Mouse (Mus musculus) Patski (cell line): ENCODE results near the gene Bhlhe41. TPM values are rescaled to one million over a fixed set of nuclear protein-coding genes. Genes with fewer than 3 reads are reported as not detected.

Experiments
- ATAC-seq: fragments of 100-300 bp; one replicate; pipeline ENCODE4 v1.8.0; 2021
- CTCF ChIA-PET: fragments of 350-600 bp; sonication (Branson Sonifier 250); formaldehyde crosslinking; loops from one replicate; lab custom pipeline; 2022; ENCODE audit warnings: inconsistent platforms; lab: Charles Lee
- POLR2A ChIA-PET: fragments of 350-600 bp; sonication (Branson Sonifier 250); formaldehyde crosslinking; loops from one replicate; lab custom pipeline; 2022; ENCODE audit warnings: antibody characterized with exemption, inconsistent platforms; lab: Charles Lee
- DNase-seq: peaks from one replicate; pipeline ENCODE4 v3.0.0-alpha.2; 2011; ENCODE audit warnings: low read depth, low spot score
- H3K27me3 ChIP-seq: fragments of 371-371 bp; one replicate; pipeline ENCODE4 v1.5.1; 2021
- CTCF ChIP-seq: fragments of 100-300 bp; IDR thresholded peaks from one replicate; pipeline ENCODE4 v1.5.1; 2021
- in situ Hi-C: fragments of 300-500 bp; cut with MboI; formaldehyde crosslinking; loops from 3 replicates; pipeline ENCODE4 v1.11.1; 2018; ENCODE audit warnings: low pct_unique_long_range_greater_than_20kb, mixed read lengths
- polyA plus RNA-seq: library from polyadenylated mRNA; unstranded; gene quantifications from one replicate; pipeline ENCODE4 v1.2.3, GENCODE M21; 2021

The Bhlhe41 gene
- polyA plus RNA-seq, 1 experiment from 2014 or later: 41.0 TPM

- ChIA-PET POLR2A (interaction anchor here (0.6 to 1.7 kb wide), 5 partner anchors 56 to 408 kb away, joined by 4 to 7 read pairs (median 6); no protein-coding TSS in a partner anchor), CTCF (interaction anchor here (1.3 to 1.7 kb wide), 2 partner anchors 148 to 211 kb away, joined by 3 to 4 read pairs; no protein-coding TSS in a partner anchor)
- ATAC-seq: no peak
- in situ Hi-C loops: no loop called here
- no peak for DNase-seq
- H3K27me3 ChIP-seq: no peaks in the 10 kb centered on the region
- TF ChIP-seq CTCF: no peak
Observed at GRCm38 (mm10) chr6:145862321-145862720, 3.0 kb downstream of the Bhlhe41 start.

- no peak for DNase-seq
- no peaks in the 10 kb centered on the region for H3K27me3 ChIP-seq
- no peak for ATAC-seq
- ChIA-PET CTCF (interaction anchor here (0.7 to 2.3 kb wide), 7 partner anchors 25 to 410 kb away, joined by 3 to 8 read pairs (median 4); partner anchors contain the start of gene Sspn), POLR2A (interaction anchor here (0.6 to 1.7 kb wide), 8 partner anchors 21 to 409 kb away, joined by 3 to 7 read pairs (median 6); no protein-coding TSS in a partner anchor)
- TF ChIP-seq CTCF: no peak
- in situ Hi-C loops: no loop called here
Observed at GRCm38 (mm10) chr6:145861462-145862227, 3.7 kb downstream of the Bhlhe41 start.

GRCm38 (mm10) chr6:145860350-145860749 lies 5.0 kb downstream of the Bhlhe41 start:
- POLR2A ChIA-PET: interaction anchor here (1.3 kb wide), 1 partner anchor 251 kb away, joined by 3 read pairs; no protein-coding TSS in a partner anchor
- H3K27me3 ChIP-seq: no peaks in the 10 kb centered on the region
- DNase-seq: no peak
- CTCF ChIA-PET: interaction anchor here (0.6 to 2.3 kb wide), 11 partner anchors 13 to 416 kb away, joined by 3 to 8 read pairs (median 4); partner anchors contain the start of gene Sspn
- ATAC-seq: no peak
- no peak for TF ChIP-seq CTCF
- in situ Hi-C loops: no loop called here

GRCm38 (mm10) chr6:145858414-145858813 lies 6.9 kb downstream of the Bhlhe41 start:
- POLR2A ChIA-PET: interaction anchor here (1.4 kb wide), 1 partner anchor 153 kb away, joined by 3 read pairs; no protein-coding TSS in a partner anchor
- DNase-seq: no peak
- CTCF ChIA-PET: no interaction called here
- in situ Hi-C loops: no loop called here
- no peak for ATAC-seq
- no peaks in the 10 kb centered on the region for H3K27me3 ChIP-seq
- TF ChIP-seq CTCF: no peak

- DNase-seq: no peak
- no peak for ATAC-seq
- CTCF ChIA-PET: interaction anchor here (1.5 kb wide), 1 partner anchor 131 kb away, joined by 3 read pairs; no protein-coding TSS in a partner anchor
- in situ Hi-C loops: no loop called here
- no peaks in the 10 kb centered on the region for H3K27me3 ChIP-seq
- no peak for TF ChIP-seq CTCF
- POLR2A ChIA-PET: interaction anchor here (1.4 kb wide), 1 partner anchor 154 kb away, joined by 3 read pairs; no protein-coding TSS in a partner anchor
Observed at GRCm38 (mm10) chr6:145857428-145857827, 7.9 kb downstream of the Bhlhe41 start.

GRCm38 (mm10) chr6:145855720-145856551 lies 9.4 kb downstream of the Bhlhe41 start:
- CTCF ChIA-PET: interaction anchor here (1.0 kb wide), 1 partner anchor 309 kb away, joined by 3 read pairs; no protein-coding TSS in a partner anchor
- in situ Hi-C loops: no loop called here
- POLR2A ChIA-PET: interaction anchor here (0.7 kb wide), 1 partner anchor 255 kb away, joined by 4 read pairs; no protein-coding TSS in a partner anchor
- H3K27me3 ChIP-seq: no peaks in the 10 kb centered on the region
- DNase-seq (no peak), ATAC-seq (peak; percentile 58)
- no peak for TF ChIP-seq CTCF

- in situ Hi-C loops: no loop called here
- no peak for TF ChIP-seq CTCF
- DNase-seq: no peak
- ChIA-PET CTCF (no interaction called here), POLR2A (interaction anchor here (0.6 to 1.6 kb wide), 3 partner anchors 9 to 293 kb away, joined by 3 to 6 read pairs (median 4); no protein-coding TSS in a partner anchor)
- no peaks in the 10 kb centered on the region for H3K27me3 ChIP-seq
- ATAC-seq: no peak
Observed at GRCm38 (mm10) chr6:145854756-145855155, 10.6 kb downstream of the Bhlhe41 start.

- DNase-seq: no peak
- no peak for ATAC-seq
- in situ Hi-C loops: no loop called here
- ChIA-PET CTCF (no interaction called here), POLR2A (interaction anchor here (1.6 kb wide), 1 partner anchor 8 kb away, joined by 6 read pairs; no protein-coding TSS in a partner anchor)
- H3K27me3 ChIP-seq: no peaks in the 10 kb centered on the region
- no peak for TF ChIP-seq CTCF
Observed at GRCm38 (mm10) chr6:145853356-145854079, 11.8 kb downstream of the Bhlhe41 start.

GRCm38 (mm10) chr6:145852708-145853107 lies 12.7 kb downstream of the Bhlhe41 start:
- ChIA-PET CTCF (no interaction called here), POLR2A (no interaction called here)
- no peaks in the 10 kb centered on the region for H3K27me3 ChIP-seq
- TF ChIP-seq CTCF: no peak
- DNase-seq (no peak), ATAC-seq (no peak)
- in situ Hi-C loops: no loop called here
